In genomic region chr19:43666661-43667429, GRCm38 (mm10) we compare ENCODE assay signal across 12 mouse cellular contexts. TPM values are rescaled to one million over a fixed set of nuclear protein-coding genes. Genes with fewer than 3 reads are reported as not detected.
A peak's percentile ranks its signal among the peaks of the same experiment; 100 is the strongest.
DNase-seq lines count a peak whose midpoint lies in the region; ATAC-seq and TF ChIP-seq lines count a peak whose summit lies in the region.
"Had no signal": no experiment of that assay in that cellular context is flagged by ENCODE, and none has a peak within 500 bp of the region (broad histone marks: within the 10 kb centered on the region; RNA-seq: fewer than 3 reads in every experiment).

No protein-coding gene starts in this region.

- no peak for TF ChIP-seq CTCF in midbrain, postnatal 0 days (IDR thresholded peaks at IDR 0.05)
- no peak for TF ChIP-seq CTCF in intestine, postnatal 0 days (IDR thresholded peaks at IDR 0.05; ENCODE audit: low read depth)

- no peaks in the 10 kb centered on the region for H3K4me1 ChIP-seq in midbrain, embryonic 11.5 days (ENCODE audit: control insufficient read depth, insufficient read depth, low read length)
- no peaks in the 10 kb centered on the region for H3K4me1 ChIP-seq in midbrain, postnatal 0 days (ENCODE audit: insufficient read depth, low read length)
- H3K4me1 ChIP-seq in stomach, embryonic 15.5 days: peaks cover 7% of the 10 kb centered on the region
- H3K4me1 ChIP-seq in intestine, postnatal 0 days (replicated peaks; ENCODE audit: control insufficient read depth, insufficient read depth, low read length): peaks cover 8% of the 10 kb centered on the region; the same call in 1 of the 2 replicates

- no peaks in the 10 kb centered on the region; the same call in 1 of the 2 replicates for H3K36me3 ChIP-seq in midbrain, embryonic 11.5 days (ENCODE audit: control insufficient read depth, insufficient read depth, low read length)
- H3K36me3 ChIP-seq in midbrain, postnatal 0 days (ENCODE audit: insufficient read depth, low read length): peaks cover 21% of the 10 kb centered on the region
- peaks cover 17% of the 10 kb centered on the region; the same call in 1 of the 2 replicates for H3K36me3 ChIP-seq in stomach, embryonic 15.5 days
- H3K36me3 ChIP-seq in intestine, postnatal 0 days (ENCODE audit: control insufficient read depth, insufficient read depth): peaks cover 38% of the 10 kb centered on the region

- H3K4me2 ChIP-seq in midbrain, embryonic 11.5 days: no peak overlapping the region
- H3K4me2 ChIP-seq in midbrain, postnatal 0 days (ENCODE audit: low read depth, low read length, poor library complexity, severe bottlenecking): no peak overlapping the region
- H3K4me2 ChIP-seq in stomach, embryonic 15.5 days: no peak overlapping the region
- no peak overlapping the region for H3K4me2 ChIP-seq in intestine, postnatal 0 days (replicated peaks; ENCODE audit: low read depth)
- H3K4me2 ChIP-seq: liver, embryonic 15.5 days had no signal

- no peak overlapping the region for H3K4me3 ChIP-seq in midbrain, embryonic 11.5 days (ENCODE audit: low read depth, low read length)
- H3K4me3 ChIP-seq in midbrain, postnatal 0 days (ENCODE audit: low read depth, low read length): no peak overlapping the region
- H3K4me3 ChIP-seq in stomach, embryonic 15.5 days (replicated peaks): no peak overlapping the region
- H3K4me3 ChIP-seq in intestine, postnatal 0 days (ENCODE audit: low read depth, low read length): no peak overlapping the region
- H3K4me3 ChIP-seq: erythroblast, embryonic 14.5 days; liver, embryonic 15.5 days had no signal

- ATAC-seq in midbrain, embryonic 11.5 days (ENCODE audit: low FRiP score): no peak
- no peak for ATAC-seq in midbrain, postnatal 0 days (ENCODE audit: low FRiP score)
- peak; percentile 31; the same call in 1 of the 2 replicates for ATAC-seq in stomach, embryonic 15.5 days (ENCODE audit: insufficient read depth, low FRiP score, low read depth)
- ATAC-seq in intestine, postnatal 0 days: no peak

- H3K27me3 ChIP-seq in midbrain, embryonic 11.5 days (ENCODE audit: control insufficient read depth, insufficient read depth, low read length): no peaks in the 10 kb centered on the region
- no peaks in the 10 kb centered on the region for H3K27me3 ChIP-seq in midbrain, postnatal 0 days (ENCODE audit: insufficient read depth, low read length)
- no peaks in the 10 kb centered on the region for H3K27me3 ChIP-seq in stomach, embryonic 15.5 days (replicated peaks)
- H3K27me3 ChIP-seq in intestine, postnatal 0 days (replicated peaks; ENCODE audit: control insufficient read depth, insufficient read depth, low read length): no peaks in the 10 kb centered on the region
- H3K27me3 ChIP-seq: liver, embryonic 15.5 days had no signal

- DNase-seq in midbrain, embryonic 11.5 days (ENCODE audit: low spot score, missing footprints): peak; percentile 67
- DNase-seq in midbrain, postnatal 0 days (ENCODE audit: low spot score): no peak
- DNase-seq in adrenal gland, adult 8-10 months: peak; percentile 65
- DNase-seq in gastrocnemius, postnatal 25 days: peak; percentile 29
- DNase-seq in embryo, embryonic 10 days (ENCODE audit: low spot score): no peak
- DNase-seq: kidney, adult 8-10 months; layer of hippocampus, postnatal 36 days had no signal

- no peak overlapping the region for H3K27ac ChIP-seq in midbrain, embryonic 11.5 days (ENCODE audit: low read depth, low read length)
- H3K27ac ChIP-seq in midbrain, postnatal 0 days (ENCODE audit: low read depth, low read length): no peak overlapping the region
- H3K27ac ChIP-seq in stomach, embryonic 15.5 days: no peak overlapping the region
- no peak overlapping the region; the same call in 1 of the 2 replicates for H3K27ac ChIP-seq in intestine, postnatal 0 days (ENCODE audit: low read depth, low read length)
- H3K27ac ChIP-seq: liver, embryonic 15.5 days had no signal

- no peak overlapping the region for H3K9ac ChIP-seq in midbrain, embryonic 11.5 days (ENCODE audit: low read length)
- no peak overlapping the region for H3K9ac ChIP-seq in midbrain, postnatal 0 days (replicated peaks; ENCODE audit: low read length, poor library complexity, severe bottlenecking)
- no peak overlapping the region for H3K9ac ChIP-seq in stomach, embryonic 15.5 days
- no peak overlapping the region for H3K9ac ChIP-seq in intestine, postnatal 0 days (ENCODE audit: low read depth, low read length)
- H3K9ac ChIP-seq: liver, embryonic 15.5 days had no signal

- H3K9me3 ChIP-seq in midbrain, embryonic 11.5 days (ENCODE audit: control insufficient read depth, low read length): no peaks in the 10 kb centered on the region
- H3K9me3 ChIP-seq in midbrain, postnatal 0 days (ENCODE audit: low read length): no peaks in the 10 kb centered on the region
- no peaks in the 10 kb centered on the region for H3K9me3 ChIP-seq in stomach, embryonic 15.5 days
- no peaks in the 10 kb centered on the region for H3K9me3 ChIP-seq in intestine, postnatal 0 days (ENCODE audit: control insufficient read depth)
- H3K9me3 ChIP-seq: liver, embryonic 15.5 days had no signal

- WGBS in midbrain, embryonic 11.5 days: 90% methylated on average over 22 of the region's 22 CpGs
- WGBS in midbrain, postnatal 0 days: 89% methylated on average over 22 of the region's 22 CpGs
- 84% methylated on average over 22 of the region's 22 CpGs for WGBS in stomach, embryonic 15.5 days
- whole genome bisulfite sequencing in intestine, postnatal 0 days: 84% methylated on average over 22 of the region's 22 CpGs

RNA-seq across cellular contexts. Expression of gene Slc25a28, which starts 7.8 kb away (rescaled TPM):
- 7.6 and 9.7 TPM in 2 replicates for polyA plus RNA-seq in midbrain, embryonic 11.5 days (2014; fragmentation: Nextera tagmentation; extraction: Ambion mirVana)
- total RNA-seq in midbrain, postnatal 0 days (2014; rRNA removed): 43.8 and 48.3 TPM in 2 replicates
- 15.2 and 15.5 TPM in 2 replicates for polyA plus RNA-seq in midbrain, postnatal 0 days (2015; fragmentation: Nextera tagmentation; extraction: Ambion mirVana)
- 100 to 1,000 TPM in 1 of 4 experiments, 10 to 100 TPM in 3; 78.4 to 112 (median 83.7) TPM for total RNA-seq in adrenal gland, adult 8-10 months (2022)
- 10 to 100 TPM; 18.0 to 18.9 TPM for total RNA-seq in gastrocnemius, postnatal 25 days (2021)
- 15.8 and 15.9 TPM in 2 replicates for polyA plus RNA-seq in stomach, embryonic 15.5 days (2015; fragmentation: Nextera tagmentation; extraction: Ambion mirVana)
- 20.6 and 20.7 TPM in 2 replicates for polyA plus RNA-seq in intestine, postnatal 0 days (2015; fragmentation: Nextera tagmentation; extraction: Ambion mirVana)

RNA-seq across cellular contexts. Expression of gene Entpd7, which starts 22.6 kb away (rescaled TPM):
- polyA plus RNA-seq in midbrain, embryonic 11.5 days (2014; fragmentation: Nextera tagmentation; extraction: Ambion mirVana): 12.2 and 12.7 TPM in 2 replicates
- 6.9 and 10.0 TPM in 2 replicates for total RNA-seq in midbrain, postnatal 0 days (2014; rRNA removed)
- polyA plus RNA-seq in midbrain, postnatal 0 days (2015; fragmentation: Nextera tagmentation; extraction: Ambion mirVana): 7.1 and 8.2 TPM in 2 replicates
- total RNA-seq in adrenal gland, adult 8-10 months (2022): 10 to 100 TPM; 18.1 to 27.3 (median 23.6) TPM
- 1 to 10 TPM; 1.8 TPM for total RNA-seq in gastrocnemius, postnatal 25 days (2021)
- polyA plus RNA-seq in stomach, embryonic 15.5 days (2015; fragmentation: Nextera tagmentation; extraction: Ambion mirVana): 14.5 and 20.5 TPM in 2 replicates
- 61.5 and 65.2 TPM in 2 replicates for polyA plus RNA-seq in intestine, postnatal 0 days (2015; fragmentation: Nextera tagmentation; extraction: Ambion mirVana)

RNA-seq across cellular contexts. Expression of gene Nkx2-3, which starts 54.7 kb away (rescaled TPM):
- polyA plus RNA-seq in midbrain, embryonic 11.5 days (2014; fragmentation: Nextera tagmentation; extraction: Ambion mirVana): 0.60 and 0.77 TPM in 2 replicates
- total RNA-seq in midbrain, postnatal 0 days (2014; rRNA removed): 0.05 TPM in 1 of 2 replicates, not detected in the other
- 0.12 TPM in 1 of 2 replicates, not detected in the other for polyA plus RNA-seq in midbrain, postnatal 0 days (2015; fragmentation: Nextera tagmentation; extraction: Ambion mirVana)
- not detected for total RNA-seq in adrenal gland, adult 8-10 months (2022)
- not detected for total RNA-seq in gastrocnemius, postnatal 25 days (2021)
- 26.3 and 31.4 TPM in 2 replicates for polyA plus RNA-seq in stomach, embryonic 15.5 days (2015; fragmentation: Nextera tagmentation; extraction: Ambion mirVana)
- polyA plus RNA-seq in intestine, postnatal 0 days (2015; fragmentation: Nextera tagmentation; extraction: Ambion mirVana): 54.3 and 56.9 TPM in 2 replicates
- total RNA-seq: layer of hippocampus, postnatal 36 days had no signal
- polyA plus RNA-seq: erythroblast, embryonic 14.5 days; heart, embryonic 14.5 days had no signal

Comparison
In these comparisons a context has a peak if more than half of its experiments do, and no peak if none do; other contexts are left out.
1. DNase-seq: peak in midbrain, embryonic 11.5 days (single experiment), adrenal gland, adult 8-10 months (single experiment) and gastrocnemius, postnatal 25 days (single experiment); none in midbrain, postnatal 0 days (single experiment) and embryo, embryonic 10 days (single experiment).
2. RNA of gene Nkx2-3, which starts 54.7 kb away (polyA plus RNA-seq): 54.3 to 56.9 TPM in intestine, postnatal 0 days and 26.3 to 31.4 TPM in stomach, embryonic 15.5 days; 0.60 to 0.77 TPM in midbrain, embryonic 11.5 days and 0.12 TPM in midbrain, postnatal 0 days; every median in the first group is over 10 times any median in the second.